Mouse (Mus musculus) MEL (cell line): ENCODE data around the gene Pym1.

ENCODE experiments used
- POLR2A ChIP-seq, 2 experiments: IDR thresholded peaks; 2 replicates each; pipeline ENCODE4 v1.6.1; 2011 to 2012; ENCODE audit warnings: low read length in 2 of 2, mild to moderate bottlenecking in 2 of 2, control low read depth in 1 of 2, improper control_type of control experiment in 1 of 2, low read depth in 1 of 2, moderate library complexity in 1 of 2; ENCODE audit not compliant: control insufficient read depth in 1 of 2, insufficient read depth in 1 of 2, poor library complexity in 1 of 2
- POLR2AphosphoS2 ChIP-seq: IDR thresholded peaks from 2 replicates; pipeline ENCODE4 v1.6.1; 2011; ENCODE audit warnings: low read length, improper control_type of control experiment
- RCOR1 ChIP-seq: IDR thresholded peaks from 2 replicates; pipeline ENCODE4 v1.6.1; 2012; ENCODE audit warnings: low read depth, mild to moderate bottlenecking, inconsistent platforms, low read length, improper control_type of control experiment
- UBTF ChIP-seq: IDR thresholded peaks from 2 replicates; pipeline ENCODE4 v1.6.1; 2012; ENCODE audit warnings: low read depth, mild to moderate bottlenecking, inconsistent platforms, low read length, improper control_type of control experiment, moderate library complexity, borderline replicate concordance; ENCODE audit not compliant: insufficient read depth

GRCm38 (mm10) chr10:128744211-128744610 lies 3.5 kb upstream of the Pym1 start:
- TF ChIP-seq RCOR1 = no peak
- no peak for TF ChIP-seq POLR2A (IDR thresholded peaks at IDR 0.05; ENCODE audit: control insufficient read depth in 1 of 2, insufficient read depth in 1 of 2, low read depth in 1 of 2, low read length in 2 of 2, poor library complexity in 1 of 2)
- no peak for TF ChIP-seq UBTF
- TF ChIP-seq POLR2AphosphoS2 = no peak
